Mouse (Mus musculus) testis, adult 2 months (tissue): ENCODE results near the gene Ints3.

Source experiments
- CTCF ChIP-seq: fragments of 200-500 bp; IDR thresholded peaks from 2 replicates; pipeline ENCODE4 v1.5.1; 2012; ENCODE audit warnings: low read depth, mild to moderate bottlenecking, inconsistent platforms, low read length, moderate library complexity; ENCODE audit not compliant: control insufficient read depth, insufficient read depth, insufficient replicate concordance
- POLR2A ChIP-seq: fragments of 200-500 bp; IDR thresholded peaks from 2 replicates; pipeline ENCODE4 v1.6.1; 2012; ENCODE audit warnings: low read depth, mild to moderate bottlenecking, inconsistent platforms, low read length, moderate library complexity; ENCODE audit not compliant: control insufficient read depth

- TF ChIP-seq CTCF, result no peak
- no peak for TF ChIP-seq POLR2A
These were observed 29.3 kb downstream of the Ints3 start for GRCm38 (mm10) chr3:90404121-90404520.
